Mouse (Mus musculus) heart, embryonic 10.5 days (tissue): ENCODE results near the gene Ppib. TPM values are rescaled to one million over a fixed set of nuclear protein-coding genes. Genes with fewer than 3 reads are reported as not detected.

Experiments used
- DNase-seq: peaks from one replicate; pipeline ENCODE4 v3.0.0-alpha.2; 2017; ENCODE audit warnings: low spot score
- H3K27ac ChIP-seq: fragments of 300-500 bp; sonication (generic); 2 replicates; pipeline ENCODE4 v1.5.1; 2016; ENCODE audit warnings: mild to moderate bottlenecking
- H3K27me3 ChIP-seq: fragments of 300-500 bp; sonication (generic); 2 replicates; pipeline ENCODE4 v1.6.1; 2016; ENCODE audit warnings: mild to moderate bottlenecking; ENCODE audit not compliant: poor library complexity, insufficient read depth, severe bottlenecking
- H3K36me3 ChIP-seq: fragments of 300-500 bp; sonication (generic); 2 replicates; pipeline ENCODE4 v1.6.1; 2016; ENCODE audit warnings: mild to moderate bottlenecking, moderate library complexity
- H3K4me1 ChIP-seq: fragments of 300-500 bp; sonication (generic); 2 replicates; pipeline ENCODE4 v1.6.1; 2016; ENCODE audit warnings: mild to moderate bottlenecking
- H3K4me3 ChIP-seq: fragments of 300-500 bp; sonication (generic); 2 replicates; pipeline ENCODE4 v1.5.1; 2016; ENCODE audit warnings: mild to moderate bottlenecking, moderate library complexity
- H3K9me3 ChIP-seq: fragments of 300-500 bp; sonication (generic); 2 replicates; pipeline ENCODE4 v1.6.1; 2016; ENCODE audit warnings: mild to moderate bottlenecking, moderate library complexity
- WGBS: fragments of 180-500 bp; shearing (Covaris S2); methylation state at CpG from one replicate; pipeline ENCODE4 v1.1.7; 2016; 5-methylcytosine and 5-hydroxymethylcytosine counted together
- polyA plus RNA-seq: library from polyadenylated mRNA; unstranded; fragments of >200 nt; fragmentation: Nextera tagmentation; extraction: Ambion mirVana; gene quantifications from 2 replicates; pipeline ENCODE4 v1.2.1, GENCODE M21; 2016

Ppib gene
- polyA plus RNA-seq, 1 experiment from 2014 or later = 551 TPM

DNA sequence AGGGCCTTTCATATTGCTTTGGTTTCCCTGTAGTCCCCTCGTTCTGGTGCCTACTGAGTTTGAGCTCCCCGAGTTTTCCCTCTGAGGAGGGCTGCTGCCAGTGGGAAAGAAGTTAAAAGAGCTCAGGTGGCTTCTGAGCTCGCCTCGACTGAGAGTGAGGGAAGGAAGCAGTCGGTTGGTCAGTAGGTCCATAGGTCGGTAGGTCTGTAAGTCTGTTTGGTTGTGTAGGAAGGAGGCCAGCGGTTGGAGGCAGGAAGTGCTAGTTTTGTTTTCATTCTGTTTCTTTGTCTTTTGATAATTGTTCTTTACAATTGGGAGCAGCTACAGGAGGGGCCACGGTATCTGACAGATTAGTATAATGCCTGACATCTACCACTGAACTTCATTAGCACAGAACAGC, 50.1 kb downstream of the Ppib start:
- Histone ChIP-seq H3K27me3 (no peaks in the 10 kb centered on the region), H3K9me3 (no peaks in the 10 kb centered on the region), H3K4me1 (no peaks in the 10 kb centered on the region), H3K4me3 (no peak overlapping the region), H3K27ac (no peak overlapping the region), H3K36me3 (peaks cover 53% of the 10 kb centered on the region)
- 69% methylated on average over 8 of the region's 8 CpGs for whole genome bisulfite sequencing
- DNase-seq = no peak

DNA sequence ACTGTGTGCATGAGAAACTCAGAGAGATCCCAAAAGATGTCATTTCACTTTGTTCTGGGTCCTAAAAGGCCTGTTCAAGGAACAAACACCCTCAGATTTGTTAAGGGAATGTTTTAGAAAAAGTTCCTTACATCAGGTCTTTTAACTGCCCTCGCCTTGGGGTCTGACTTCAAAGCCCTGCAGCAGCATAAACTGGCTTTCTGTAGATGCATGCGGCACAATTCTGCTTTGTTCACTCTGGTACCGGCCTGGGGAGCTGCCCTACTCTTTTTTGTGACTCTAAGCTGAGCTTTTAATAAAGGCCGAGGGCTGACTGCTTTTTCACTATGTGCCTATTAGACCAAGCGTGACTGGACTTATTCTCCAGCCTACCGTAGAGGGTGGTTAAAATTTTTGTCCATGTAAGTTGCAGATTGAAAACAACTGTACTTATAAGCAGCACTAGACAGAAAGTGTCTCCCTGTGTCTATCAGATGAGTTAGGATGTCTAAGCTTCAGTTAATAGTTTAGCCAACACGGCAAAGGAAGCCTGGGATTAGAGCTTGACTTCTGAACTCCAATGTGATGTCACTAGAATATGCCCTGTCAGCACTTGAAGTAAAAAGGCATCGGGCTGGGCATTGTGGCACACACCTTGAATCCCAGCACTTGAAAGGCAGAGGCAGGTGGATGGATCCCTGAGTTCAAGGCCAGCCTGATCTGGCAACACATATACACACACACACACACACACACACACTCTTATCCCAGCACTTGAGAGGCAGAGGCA, 50.8 kb downstream of the Ppib start:
- Histone ChIP-seq H3K27me3 (no peaks in the 10 kb centered on the region), H3K27ac (no peak overlapping the region), H3K36me3 (peaks cover 48% of the 10 kb centered on the region), H3K4me1 (no peaks in the 10 kb centered on the region), H3K4me3 (no peak overlapping the region), H3K9me3 (no peaks in the 10 kb centered on the region)
- no peak for DNase-seq
- 81% methylated on average over 8 of the region's 8 CpGs for WGBS

DNA sequence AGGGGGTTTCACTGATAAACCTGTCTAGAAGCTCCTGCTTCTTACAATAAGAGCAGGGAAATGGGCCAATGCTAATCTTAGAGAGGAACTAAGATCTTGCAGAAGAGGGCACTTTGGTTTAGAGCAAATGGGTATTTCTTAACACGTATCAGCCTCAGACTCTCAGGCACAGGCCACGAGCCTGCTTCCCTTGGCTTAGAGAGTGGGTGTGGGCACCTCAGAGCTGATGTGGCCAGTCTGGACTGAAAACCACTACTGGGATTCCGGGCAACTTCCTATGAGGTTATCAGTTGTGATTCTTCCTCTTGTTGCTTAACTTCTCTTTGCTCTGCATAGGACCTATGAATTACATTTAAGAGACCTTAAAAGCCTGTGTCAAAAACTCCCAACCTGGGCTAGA, 54.3 kb downstream of the Ppib start:
- no peak overlapping the region for H3K27ac ChIP-seq
- peaks cover 21% of the 10 kb centered on the region for H3K36me3 ChIP-seq
- DNase-seq = no peak
- no peak overlapping the region for H3K4me3 ChIP-seq
- H3K9me3 ChIP-seq = no peaks in the 10 kb centered on the region
- 77% methylated on average over 3 of the region's 3 CpGs for WGBS
- no peaks in the 10 kb centered on the region for H3K27me3 ChIP-seq
- H3K4me1 ChIP-seq = no peaks in the 10 kb centered on the region

Other genes starting within 250 kb of the Ppib start
- gene Zfp609, start 232.7 kb upstream of the Ppib start, polyA plus RNA-seq = 5.8 and 7.7 TPM in 2 replicates
- gene Pclaf, start 170.0 kb upstream of the Ppib start, polyA plus RNA-seq = 131 and 183 TPM in 2 replicates
- gene Trip4, start 151.4 kb upstream of the Ppib start, polyA plus RNA-seq = 27.9 and 29.0 TPM in 2 replicates
- 14.2 and 14.9 TPM in 2 replicates for gene Csnk1g1, start 151.3 kb upstream of the Ppib start, polyA plus RNA-seq
- 2.1 and 3.1 TPM in 2 replicates for gene Snx22, start 9.5 kb downstream of the Ppib start, polyA plus RNA-seq
- 81.9 and 101 TPM in 2 replicates for gene Snx1, start 66.4 kb downstream of the Ppib start, polyA plus RNA-seq
- gene Ciao2a, start 66.4 kb downstream of the Ppib start, polyA plus RNA-seq = 174 TPM in 2 replicates
- gene Dapk2, start 98.0 kb downstream of the Ppib start, polyA plus RNA-seq = 7.8 and 8.5 TPM in 2 replicates